ENCODE assay signal across 15 mouse cellular contexts in the genomic region with DNA sequence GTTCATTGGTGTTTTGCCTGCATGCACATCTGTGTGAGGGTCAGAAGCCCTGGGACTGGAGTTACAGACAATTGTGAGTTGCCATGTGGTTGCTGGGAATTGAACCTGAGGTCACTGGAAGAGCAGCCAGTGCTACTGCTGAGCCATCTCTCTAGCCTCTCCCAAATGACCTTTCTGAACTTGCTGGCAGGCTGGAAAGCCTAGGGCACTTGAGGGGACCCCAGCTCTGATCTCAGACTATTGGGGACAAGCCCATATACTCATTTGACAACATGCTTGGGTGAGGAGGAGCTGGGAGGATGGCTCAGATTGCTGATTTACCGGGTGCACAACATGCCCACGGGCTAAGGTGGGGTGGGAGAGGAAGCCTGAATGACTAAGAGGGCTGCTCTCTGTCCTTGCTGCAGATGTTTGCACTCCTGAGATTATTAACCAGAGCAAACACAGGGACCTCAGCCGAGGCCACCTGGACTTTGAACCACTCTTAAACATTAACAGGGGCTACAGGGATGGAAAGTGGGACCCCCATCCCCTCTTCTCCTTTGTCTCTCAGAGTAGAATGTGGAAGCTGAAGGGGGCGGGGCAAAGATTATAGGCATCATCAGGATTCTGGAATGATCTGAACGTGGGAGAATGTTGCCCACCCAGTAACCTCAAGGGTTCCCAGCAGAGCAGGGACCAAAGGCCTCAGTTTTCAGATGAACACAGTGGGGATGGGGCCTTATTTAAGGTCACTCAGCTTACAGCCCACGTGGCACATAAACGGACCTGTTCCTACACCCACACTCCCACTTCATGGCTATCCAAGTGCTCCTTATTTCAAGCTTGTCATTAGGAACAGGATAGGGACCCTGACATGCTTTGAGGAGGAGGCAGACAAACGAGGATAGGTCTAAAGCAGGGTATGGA. TPM values are rescaled to one million over a fixed set of nuclear protein-coding genes. Genes with fewer than 3 reads are reported as not detected.
DNase-seq lines count a peak whose midpoint lies in the region; ATAC-seq and TF ChIP-seq lines count a peak whose summit lies in the region.
"Had no signal": no experiment of that assay in that cellular context is flagged by ENCODE, and none has a peak within 500 bp of the region (broad histone marks: within the 10 kb centered on the region; RNA-seq: fewer than 3 reads in every experiment).

No protein-coding gene starts in this region.

- H3K4me2 ChIP-seq in intestine, embryonic 16.5 days (ENCODE audit: low read depth, low read length): no peak overlapping the region
- no peak overlapping the region for H3K4me2 ChIP-seq in liver, postnatal 0 days (ENCODE audit: low read depth, low read length)
- H3K4me2 ChIP-seq in hindbrain, embryonic 14.5 days (replicated peaks): no peak overlapping the region
- H3K4me2 ChIP-seq: neural tube, embryonic 12.5 days had no signal

- H3K27ac ChIP-seq in intestine, embryonic 16.5 days (ENCODE audit: low read length): peak overlapping the region; percentile 91
- peak overlapping the region; percentile 90 for H3K27ac ChIP-seq in liver, postnatal 0 days (ENCODE audit: low read depth)
- no peak overlapping the region for H3K27ac ChIP-seq in hindbrain, embryonic 14.5 days
- H3K27ac ChIP-seq: heart, adult 2 months; neural tube, embryonic 12.5 days had no signal

- no peak overlapping the region for H3K9ac ChIP-seq in intestine, embryonic 16.5 days (ENCODE audit: low read depth, low read length)
- H3K9ac ChIP-seq in liver, postnatal 0 days (replicated peaks): no peak overlapping the region
- no peak overlapping the region for H3K9ac ChIP-seq in hindbrain, embryonic 14.5 days
- H3K9ac ChIP-seq: neural tube, embryonic 12.5 days had no signal

- no peaks in the 10 kb centered on the region for H3K36me3 ChIP-seq in intestine, embryonic 16.5 days (ENCODE audit: control insufficient read depth, insufficient read depth, low read length)
- H3K36me3 ChIP-seq in liver, postnatal 0 days (replicated peaks; ENCODE audit: insufficient read depth, low read length): no peaks in the 10 kb centered on the region
- H3K36me3 ChIP-seq in hindbrain, embryonic 14.5 days (replicated peaks; ENCODE audit: control insufficient read depth, insufficient read depth): no peaks in the 10 kb centered on the region
- H3K36me3 ChIP-seq: neural tube, embryonic 12.5 days had no signal

- 37% methylated on average over 8 of the region's 8 CpGs for WGBS in intestine, embryonic 16.5 days
- 37% methylated on average over 8 of the region's 8 CpGs for WGBS in liver, postnatal 0 days (ENCODE audit: insufficient replicate concordance)
- whole genome bisulfite sequencing in hindbrain, embryonic 14.5 days: 60% methylated on average over 8 of the region's 8 CpGs

- peaks cover 22% of the 10 kb centered on the region; the same call in 1 of the 2 replicates for H3K4me1 ChIP-seq in intestine, embryonic 16.5 days (ENCODE audit: control insufficient read depth, insufficient read depth, low read length)
- peaks cover 12% of the 10 kb centered on the region for H3K4me1 ChIP-seq in liver, postnatal 0 days (ENCODE audit: insufficient read depth)
- H3K4me1 ChIP-seq in hindbrain, embryonic 14.5 days (replicated peaks; ENCODE audit: control insufficient read depth, insufficient read depth, low read length): no peaks in the 10 kb centered on the region
- H3K4me1 ChIP-seq: neural tube, embryonic 12.5 days had no signal

- peak; percentile 79 to 87 for DNase-seq in kidney, adult 8-10 months
- peak; percentile 68 to 81 for DNase-seq in kidney, postnatal 4 days
- peak; percentile 55 for DNase-seq in liver, postnatal 0 days
- no peak for DNase-seq in hindbrain, embryonic 14.5 days (ENCODE audit: low spot score)
- no peak for DNase-seq in urinary bladder, postnatal 36 days (ENCODE audit: low spot score in 2 of 2)
- DNase-seq in layer of hippocampus, adult 9-11 months: no peak
- DNase-seq: heart, adult 2 months had no signal

- no peak for TF ChIP-seq EP300 in liver, postnatal 0 days (IDR thresholded peaks at IDR 0.05; ENCODE audit: low read depth)

- peak; percentile 92 for ATAC-seq in intestine, embryonic 16.5 days
- ATAC-seq in liver, postnatal 0 days: peak; percentile 92
- ATAC-seq in hindbrain, embryonic 14.5 days (ENCODE audit: low FRiP score): no peak
- ATAC-seq: CD4-positive, CD25-positive, alpha-beta regulatory T cell, adult 4 months; midbrain, embryonic 16.5 days had no signal

- no peak for TF ChIP-seq CTCF in liver, postnatal 0 days (IDR thresholded peaks at IDR 0.05; ENCODE audit: low read depth)

- no peaks in the 10 kb centered on the region for H3K27me3 ChIP-seq in intestine, embryonic 16.5 days (replicated peaks; ENCODE audit: control insufficient read depth, insufficient read depth, low read length)
- H3K27me3 ChIP-seq in liver, postnatal 0 days (ENCODE audit: insufficient read depth, low read length): no peaks in the 10 kb centered on the region
- H3K27me3 ChIP-seq in hindbrain, embryonic 14.5 days (ENCODE audit: control insufficient read depth, insufficient read depth, low read length): no peaks in the 10 kb centered on the region
- H3K27me3 ChIP-seq: neural tube, embryonic 12.5 days had no signal

- H3K9me3 ChIP-seq in intestine, embryonic 16.5 days (ENCODE audit: control insufficient read depth, low read length): no peaks in the 10 kb centered on the region
- no peaks in the 10 kb centered on the region for H3K9me3 ChIP-seq in liver, postnatal 0 days (ENCODE audit: low read length)
- H3K9me3 ChIP-seq in hindbrain, embryonic 14.5 days (ENCODE audit: control insufficient read depth, low read length): no peaks in the 10 kb centered on the region
- H3K9me3 ChIP-seq: neural tube, embryonic 12.5 days had no signal

- H3K4me3 ChIP-seq in intestine, embryonic 16.5 days (ENCODE audit: low read length): no peak overlapping the region
- H3K4me3 ChIP-seq in liver, postnatal 0 days (ENCODE audit: low read depth, low read length): no peak overlapping the region
- H3K4me3 ChIP-seq in hindbrain, embryonic 14.5 days (replicated peaks; ENCODE audit: low read length): no peak overlapping the region
- H3K4me3 ChIP-seq: heart, adult 2 months; neural tube, embryonic 12.5 days had no signal

RNA-seq across cellular contexts. Expression of gene Ambp, which starts 2.4 kb away (rescaled TPM):
- polyA plus RNA-seq in intestine, embryonic 16.5 days (2015; fragmentation: Nextera tagmentation; extraction: Ambion mirVana): 29.0 and 54.2 TPM in 2 replicates
- 2,449 and 2,507 TPM in 2 replicates for polyA plus RNA-seq in liver, postnatal 0 days (2015; fragmentation: Nextera tagmentation; extraction: Ambion mirVana)
- not detected in 2 replicates for polyA plus RNA-seq in hindbrain, embryonic 14.5 days (2014; fragmentation: Nextera tagmentation; extraction: Ambion mirVana)
- polyA plus RNA-seq: CD4-positive, CD25-positive, alpha-beta regulatory T cell, adult 4 months; forebrain, embryonic 11.5 days; heart, adult 2 months; midbrain, embryonic 16.5 days had no signal

RNA-seq across cellular contexts. Expression of gene Kif12, which starts 15.0 kb away (rescaled TPM):
- polyA plus RNA-seq in intestine, embryonic 16.5 days (2015; fragmentation: Nextera tagmentation; extraction: Ambion mirVana): 98.5 and 102 TPM in 2 replicates
- 0.40 and 0.59 TPM in 2 replicates for polyA plus RNA-seq in liver, postnatal 0 days (2015; fragmentation: Nextera tagmentation; extraction: Ambion mirVana)
- 0.11 TPM in 1 of 2 replicates, not detected in the other for polyA plus RNA-seq in hindbrain, embryonic 14.5 days (2014; fragmentation: Nextera tagmentation; extraction: Ambion mirVana)
- polyA plus RNA-seq: CD4-positive, CD25-positive, alpha-beta regulatory T cell, adult 4 months; embryonic facial prominence, embryonic 14.5 days; forebrain, embryonic 11.5 days; heart, adult 2 months; heart, postnatal 0 days; limb, embryonic 11.5 days; neural tube, embryonic 12.5 days had no signal

RNA-seq across cellular contexts. Expression of gene Col27a1, which starts 56.8 kb away (rescaled TPM):
- 8.1 and 9.6 TPM in 2 replicates for polyA plus RNA-seq in intestine, embryonic 16.5 days (2015; fragmentation: Nextera tagmentation; extraction: Ambion mirVana)
- polyA plus RNA-seq in liver, postnatal 0 days (2015; fragmentation: Nextera tagmentation; extraction: Ambion mirVana): 2.1 and 2.8 TPM in 2 replicates
- 2.0 and 2.6 TPM in 2 replicates for polyA plus RNA-seq in hindbrain, embryonic 14.5 days (2014; fragmentation: Nextera tagmentation; extraction: Ambion mirVana)

Comparison
In these comparisons a context has a peak if more than half of its experiments do, and no peak if none do; other contexts are left out.
1. DNase-seq: peak in kidney, adult 8-10 months (2 of 2), kidney, postnatal 4 days (2 of 2) and liver, postnatal 0 days (single experiment); none in hindbrain, embryonic 14.5 days (single experiment), urinary bladder, postnatal 36 days (0 of 2) and layer of hippocampus, adult 9-11 months (single experiment).
2. RNA of gene Ambp, which starts 2.4 kb away (polyA plus RNA-seq): 2,449 to 2,507 TPM in liver, postnatal 0 days and 29.0 to 54.2 TPM in intestine, embryonic 16.5 days; not detected in hindbrain, embryonic 14.5 days; every median in the first group is over 10 times any median in the second.
3. RNA of gene Kif12, which starts 15.0 kb away (polyA plus RNA-seq): 98.5 to 102 TPM in intestine, embryonic 16.5 days; 0.40 to 0.59 TPM in liver, postnatal 0 days and 0.11 TPM in hindbrain, embryonic 14.5 days; every median in the first group is over 10 times any median in the second.